Mouse (Mus musculus) kidney, postnatal 36 days (tissue): Measurements from ENCODE around the gene Krt76.

ENCODE experiments used
- DNase-seq, 2 experiments: peaks; one replicate each; pipeline ENCODE4 v3.0.0; 2021 to 2022; ENCODE audit warnings: mixed read lengths in 2 of 2

Krt76 gene

GRCm38 (mm10) chr15:101859735-101860170, 33.0 kb downstream of the Krt76 start:
- DNase-seq: peak; percentile 38 to 77

- peak in 1 of 2 experiments; percentile 6 for DNase-seq
These were observed 33.9 kb downstream of the Krt76 start for GRCm38 (mm10) chr15:101858673-101859425.

GRCm38 (mm10) chr15:101856696-101857095, 36.0 kb downstream of the Krt76 start:
- DNase-seq: no peak

GRCm38 (mm10) chr15:101855732-101856131, 37.0 kb downstream of the Krt76 start:
- DNase-seq: no peak

- no peak for DNase-seq
These were observed 38.4 kb downstream of the Krt76 start for GRCm38 (mm10) chr15:101854294-101854693.

GRCm38 (mm10) chr15:101852571-101852970, 40.1 kb downstream of the Krt76 start:
- DNase-seq: no peak

GRCm38 (mm10) chr15:101850694-101851093, 42.0 kb downstream of the Krt76 start, which contains the start of gene Krt1:
Krt1 (minus strand) TSS chr15:101850794.
- DNase-seq: no peak

- DNase-seq: peak; percentile 23 to 69
These were observed 46.7 kb downstream of the Krt76 start for GRCm38 (mm10) chr15:101845971-101846403.

GRCm38 (mm10) chr15:101843192-101843591, 49.5 kb downstream of the Krt76 start:
- no peak for DNase-seq

- no peak for DNase-seq
These were observed 57.9 kb downstream of the Krt76 start for GRCm38 (mm10) chr15:101834784-101835328.
